Mouse (Mus musculus): Measurements from ENCODE around the gene Kcnh1. TPM values are rescaled to one million over a fixed set of nuclear protein-coding genes. Genes with fewer than 3 reads are reported as not detected.
A peak's percentile ranks its signal among the peaks of the same experiment; 100 is the strongest.

Gene Kcnh1
- total RNA-seq, 2 experiments from 2014 or later: 0.04 to 0.07 TPM

DNA sequence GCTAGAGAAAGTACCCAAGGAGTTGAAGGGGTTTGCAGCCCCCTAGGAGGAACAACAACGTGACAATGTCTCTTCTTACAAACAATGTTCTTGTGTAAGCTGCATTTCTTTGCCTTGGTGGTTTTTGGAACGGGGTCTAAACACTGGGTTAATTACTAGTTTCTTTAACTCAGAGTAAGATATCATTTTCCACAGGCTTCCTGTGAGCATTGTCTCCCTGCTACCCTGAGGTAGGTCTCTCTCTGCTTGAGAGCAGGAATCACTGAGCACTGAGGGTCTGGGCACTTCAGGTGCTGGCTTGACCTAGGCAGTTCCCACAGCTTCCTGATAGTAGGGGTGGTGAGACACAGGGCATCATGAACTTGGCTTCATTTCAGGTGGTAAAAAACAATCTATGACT, 257.1 kb downstream of the Kcnh1 start:
- DNase-seq: no peak
- intact Hi-C loops (cut with DNase I; ENCODE audit: low total_unique reads): no loop called here

DNA sequence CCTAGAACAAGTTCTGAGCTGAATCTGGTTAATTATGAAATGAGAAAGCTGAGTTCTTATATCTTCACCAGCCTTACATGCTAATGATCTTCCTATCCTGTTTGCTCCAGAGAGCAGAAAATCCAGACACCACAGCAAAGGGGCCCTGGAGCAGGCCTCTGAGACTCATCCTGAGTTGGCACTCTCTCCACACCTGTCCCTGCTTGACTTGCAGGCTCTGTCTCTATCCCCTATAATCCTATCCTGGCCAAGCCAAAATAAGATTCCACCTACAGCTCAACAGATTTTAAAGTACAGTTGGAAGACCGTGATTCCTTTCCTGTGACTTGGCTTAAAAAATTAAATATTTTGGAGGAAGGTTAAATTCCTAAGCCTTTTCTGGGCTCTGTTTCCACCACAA, 257.9 kb downstream of the Kcnh1 start:
- DNase-seq: no peak
- intact Hi-C loops (cut with DNase I; ENCODE audit: low total_unique reads): no loop called here

DNA sequence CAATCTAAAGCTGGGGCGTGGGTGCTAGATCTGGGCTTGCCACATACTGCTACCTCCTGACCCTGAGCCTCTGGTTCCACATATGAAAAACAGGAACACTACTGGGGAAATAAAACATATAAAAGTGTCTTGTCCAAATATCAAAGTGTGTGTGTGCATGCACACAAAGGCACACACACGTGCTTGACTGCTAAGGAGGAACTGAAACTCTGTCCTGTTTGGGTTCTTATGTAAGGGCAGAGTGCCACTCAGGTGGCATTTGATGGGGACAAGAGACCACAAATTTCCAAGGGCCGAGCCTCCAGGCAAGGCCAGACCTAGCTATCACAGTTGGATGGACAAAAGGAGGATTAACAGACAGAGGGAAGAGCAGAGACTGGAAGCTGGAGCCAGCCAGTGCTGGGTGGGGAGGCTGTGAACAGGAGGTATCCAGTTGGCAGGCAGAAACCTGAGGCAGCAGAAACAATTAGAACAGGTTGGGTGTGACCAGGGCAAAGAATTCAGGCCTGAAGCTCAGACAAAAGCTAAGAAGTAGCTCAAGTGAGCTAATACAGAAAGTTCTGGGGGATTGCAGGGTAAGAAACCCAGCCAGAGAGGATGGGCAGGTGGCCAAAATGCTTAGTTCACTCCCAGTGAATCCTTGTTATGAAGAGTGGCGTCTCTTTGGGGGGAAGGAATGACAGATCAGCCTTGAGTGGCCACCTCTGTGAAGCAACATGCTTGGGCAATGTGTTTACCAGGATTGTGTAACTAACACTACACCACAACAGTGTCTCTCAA, 259.2 kb downstream of the Kcnh1 start:
- intact Hi-C loops (cut with DNase I; ENCODE audit: low total_unique reads): no loop called here
- no peak for DNase-seq

DNA sequence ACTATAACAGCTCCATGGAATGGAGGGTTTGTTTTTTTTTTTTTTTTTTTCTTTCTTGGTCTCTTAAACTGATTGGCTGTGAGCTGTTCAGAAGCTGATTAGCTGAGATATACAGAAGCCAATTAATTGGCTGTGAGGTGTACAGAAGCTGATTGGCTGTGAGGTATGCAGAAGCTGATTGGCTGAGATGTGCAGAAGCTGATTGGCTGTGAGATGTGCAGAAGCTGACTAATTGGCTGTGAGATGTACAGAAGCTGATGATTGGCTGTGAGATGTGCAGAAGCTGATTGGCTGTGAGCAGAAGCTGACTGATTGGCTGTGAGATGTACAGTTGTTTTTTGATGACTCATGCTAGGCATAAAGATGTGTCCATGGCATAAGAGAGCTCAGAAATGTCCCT, 259.9 kb downstream of the Kcnh1 start:
- intact Hi-C loops (cut with DNase I; ENCODE audit: low total_unique reads): no loop called here
- DNase-seq: no peak

DNA sequence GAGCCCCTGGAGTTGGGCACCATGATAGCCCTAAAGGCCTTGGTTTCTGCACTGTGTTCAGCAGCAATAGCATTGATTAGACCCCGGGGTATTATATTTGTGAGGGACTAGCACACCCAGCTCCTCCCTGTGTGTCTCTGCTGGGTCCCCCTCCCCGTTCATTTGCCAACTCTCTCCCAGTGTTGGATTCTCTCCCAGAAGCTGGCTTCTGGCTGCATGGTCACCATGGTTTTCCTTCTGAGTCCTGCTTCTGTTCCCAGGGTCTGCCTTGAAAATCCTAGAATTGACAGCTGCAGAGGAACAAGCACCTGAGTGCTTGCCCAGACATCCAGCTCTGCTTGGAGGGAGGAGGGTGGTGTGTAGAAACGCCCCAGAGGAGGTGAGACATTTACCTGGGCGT, 261.1 kb downstream of the Kcnh1 start:
- intact Hi-C loops (cut with DNase I; ENCODE audit: low total_unique reads): no loop called here

DNA sequence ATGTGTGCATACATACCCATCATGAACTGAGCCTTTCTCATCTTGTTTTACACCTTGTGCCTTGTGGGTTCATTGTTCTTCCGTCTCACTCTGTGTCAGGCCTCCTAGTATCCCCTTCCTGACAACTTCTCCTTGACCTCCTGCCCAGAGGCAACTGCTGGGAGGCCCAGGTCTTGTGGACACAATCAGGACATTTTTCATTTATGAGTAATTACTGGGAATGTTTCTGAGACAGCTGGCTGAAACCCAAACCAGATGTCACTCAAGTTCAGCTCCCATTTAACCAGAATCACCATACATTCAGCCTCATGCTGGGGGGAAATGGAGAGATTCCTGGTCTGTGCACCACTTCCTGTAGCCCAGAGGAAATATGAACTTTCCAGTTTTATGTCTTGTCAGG, 263.9 kb downstream of the Kcnh1 start:
- no peak for DNase-seq
- intact Hi-C loops (cut with DNase I; ENCODE audit: low total_unique reads): no loop called here

More for the DNA sequence above, 261.1 kb downstream of the Kcnh1 start:
- DNase-seq: no peak

DNA sequence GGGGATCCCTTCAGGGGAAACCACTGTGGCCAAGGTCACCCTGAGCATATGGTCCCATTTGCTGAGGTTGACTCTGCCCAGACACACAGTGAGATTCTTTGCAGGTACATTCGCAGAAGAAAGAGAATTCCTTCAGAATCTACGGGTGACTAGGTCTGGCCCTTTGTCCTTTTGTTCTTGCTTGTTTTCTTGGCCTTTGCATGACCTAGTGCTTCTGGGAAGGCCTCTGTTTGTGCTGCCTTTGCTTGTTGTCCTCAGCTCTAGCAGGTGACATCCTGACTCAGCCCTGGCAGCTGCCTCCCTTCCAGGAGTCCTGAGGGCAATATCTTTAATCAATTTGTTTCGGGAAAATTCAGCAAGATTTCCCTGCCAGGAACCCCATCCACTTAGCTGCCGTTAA, 264.4 kb downstream of the Kcnh1 start:
- intact Hi-C loops (cut with DNase I; ENCODE audit: low total_unique reads): no loop called here

DNA sequence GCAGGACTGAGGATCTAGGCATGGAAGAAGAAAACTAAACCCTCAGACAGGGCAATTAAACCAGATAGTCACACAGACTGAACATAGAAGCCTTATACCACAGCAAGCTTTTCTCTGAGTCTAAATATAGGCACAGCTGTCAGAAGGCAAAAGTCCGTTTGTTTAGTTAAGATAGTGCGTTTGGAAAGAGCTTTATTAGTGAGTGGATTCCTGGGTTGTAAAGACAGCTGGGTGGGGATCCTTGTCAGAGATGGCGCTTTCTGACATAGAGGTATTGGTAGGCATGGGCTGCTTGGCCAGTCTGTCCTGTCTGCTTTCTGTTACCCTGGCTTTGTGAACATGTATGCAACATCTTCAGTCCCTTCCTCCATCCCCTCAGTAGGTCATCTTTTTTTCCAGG, 266.5 kb downstream of the Kcnh1 start:
- intact Hi-C loops (cut with DNase I; ENCODE audit: low total_unique reads): no loop called here
- no peak for DNase-seq

More for the DNA sequence above, 264.4 kb downstream of the Kcnh1 start:
- DNase-seq: no peak

DNA sequence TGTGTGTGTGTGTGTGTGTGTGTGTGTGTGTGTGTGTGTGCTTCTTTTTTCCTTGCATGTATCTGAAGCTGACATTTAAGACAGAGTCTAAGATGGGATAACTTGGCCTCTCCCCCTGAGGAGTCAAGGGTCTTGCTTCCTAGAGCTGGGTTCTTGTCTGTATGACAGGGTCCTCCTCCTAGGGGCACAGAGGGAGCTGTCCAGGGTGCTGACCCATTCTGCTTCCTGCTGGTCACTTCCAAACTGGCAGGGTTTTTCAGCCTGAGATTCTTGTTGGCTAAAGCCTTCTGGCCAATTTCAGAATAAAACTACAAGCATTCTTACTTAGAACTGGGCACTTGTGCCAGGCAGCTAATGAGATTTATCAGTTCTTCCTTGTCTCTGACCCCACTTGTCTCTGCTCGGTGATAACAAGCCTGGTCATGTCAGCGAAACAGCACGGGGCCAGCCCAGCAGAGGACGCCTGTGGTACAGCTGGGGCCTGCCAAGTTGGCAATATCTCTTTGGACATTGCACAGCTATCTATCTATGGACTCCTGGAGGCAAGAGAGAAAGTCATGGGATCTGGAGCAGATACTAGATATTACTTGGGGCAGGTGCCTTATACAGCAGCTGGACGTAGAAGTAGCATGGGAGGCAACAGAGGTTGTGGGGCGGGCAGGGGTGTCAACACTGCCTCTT, 267.1 kb downstream of the Kcnh1 start:
- intact Hi-C loops (cut with DNase I; ENCODE audit: low total_unique reads): no loop called here
- peak; percentile 28 for DNase-seq

DNA sequence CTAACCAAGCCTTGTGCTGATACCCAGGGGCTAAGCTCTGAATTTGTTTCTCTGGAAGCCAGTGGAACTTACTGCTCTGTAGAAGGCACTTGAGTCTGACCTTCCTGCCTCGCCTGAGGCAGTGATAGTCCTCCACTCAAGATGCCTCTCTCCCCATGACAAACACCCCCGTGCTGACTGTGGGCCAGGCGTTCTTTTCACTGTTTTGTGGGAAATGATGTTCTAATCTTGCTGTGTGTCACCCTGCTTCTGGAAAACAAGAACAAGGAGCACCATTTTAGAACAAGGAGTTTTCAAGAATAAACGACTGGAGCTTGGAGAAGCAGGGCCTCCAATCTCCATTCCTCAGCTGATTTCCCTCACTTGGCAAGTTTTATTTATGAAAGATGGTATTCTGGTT, 273.2 kb downstream of the Kcnh1 start:
- DNase-seq: no peak
- intact Hi-C loops (cut with DNase I; ENCODE audit: low total_unique reads): no loop called here

DNA sequence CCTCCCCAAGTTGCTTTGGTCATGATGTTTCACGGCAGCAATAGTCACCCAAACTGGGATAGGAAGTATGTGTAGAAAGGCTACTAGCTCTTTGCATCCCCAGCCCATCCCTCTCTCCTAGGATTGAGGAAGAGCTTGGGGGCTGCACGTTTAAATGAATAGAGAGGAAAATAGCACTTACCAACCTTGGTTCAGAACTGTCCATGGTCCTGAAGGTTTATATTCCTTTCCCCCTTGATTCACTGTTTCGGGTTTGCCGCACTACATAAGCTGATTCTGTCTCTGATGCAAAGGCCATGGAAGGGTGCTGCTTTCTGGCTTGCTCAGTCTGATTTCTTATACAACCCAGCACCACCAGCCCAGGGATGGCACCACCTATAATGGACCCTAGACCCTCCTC, 281.8 kb downstream of the Kcnh1 start:
- DNase-seq: no peak
- intact Hi-C loops (cut with DNase I; ENCODE audit: low total_unique reads): no loop called here

DNA sequence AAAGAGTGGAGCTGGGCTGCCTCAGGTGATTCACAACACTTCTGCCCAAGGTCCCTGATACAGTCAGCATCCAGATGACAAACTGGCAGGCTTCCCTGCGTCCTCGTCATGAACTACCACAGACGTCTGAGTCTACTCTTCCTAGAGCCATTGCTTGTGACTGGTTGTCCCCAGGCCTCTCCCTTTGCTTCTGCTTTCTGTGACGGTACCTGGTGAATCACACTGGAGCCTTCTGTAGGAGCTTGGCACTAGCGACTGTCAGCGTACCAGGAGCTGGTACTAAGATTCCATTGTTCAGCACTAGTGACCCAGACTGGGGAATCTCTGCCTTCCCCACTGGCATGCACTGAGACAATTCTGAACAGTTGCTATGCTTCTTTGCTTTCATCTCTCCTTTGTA, 282.6 kb downstream of the Kcnh1 start:
- intact Hi-C loops (cut with DNase I; ENCODE audit: low total_unique reads): no loop called here
- no peak for DNase-seq

DNA sequence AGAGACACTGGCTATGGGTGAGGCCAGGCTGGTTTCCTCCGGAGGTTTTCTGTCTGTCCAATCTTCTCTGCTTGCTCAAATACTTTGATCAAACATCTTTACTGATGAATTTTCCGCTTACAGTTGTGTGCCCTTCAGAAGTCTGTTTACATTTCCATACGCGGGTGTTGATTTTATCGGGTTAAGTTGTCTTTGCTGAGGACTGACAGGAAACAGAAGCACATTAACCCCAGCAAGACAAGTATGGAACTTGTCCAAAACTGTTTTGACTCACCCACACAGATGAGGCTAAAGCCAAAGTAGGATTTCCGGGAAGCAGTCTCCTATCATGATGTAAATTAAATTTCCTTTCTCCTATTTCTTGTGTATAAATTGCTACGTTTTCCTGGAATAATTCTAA, 286.1 kb downstream of the Kcnh1 start:
- DNase-seq: no peak
- intact Hi-C loops (cut with DNase I; ENCODE audit: low total_unique reads): no loop called here

DNA sequence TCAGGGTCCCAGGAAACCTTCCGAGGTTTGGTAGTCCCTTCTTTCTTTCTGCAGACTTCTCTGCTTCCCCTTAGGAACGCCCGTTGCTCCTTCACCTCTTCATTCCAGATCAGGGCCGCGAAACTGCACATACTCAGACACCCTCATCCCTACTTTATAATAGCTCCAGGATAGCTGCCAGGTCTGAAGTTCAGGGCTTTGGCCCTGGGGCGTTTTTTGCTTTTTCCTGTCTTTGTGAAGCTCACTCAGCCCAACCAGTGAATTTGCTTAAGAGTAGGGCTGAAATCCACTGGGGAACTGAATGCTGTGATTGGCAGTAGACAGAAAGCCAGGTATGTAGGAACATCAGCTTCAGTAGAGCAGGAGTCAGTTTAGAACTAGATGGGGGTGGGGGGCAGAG, 287.0 kb downstream of the Kcnh1 start:
- DNase-seq: no peak
- intact Hi-C loops (cut with DNase I; ENCODE audit: low total_unique reads): no loop called here

DNA sequence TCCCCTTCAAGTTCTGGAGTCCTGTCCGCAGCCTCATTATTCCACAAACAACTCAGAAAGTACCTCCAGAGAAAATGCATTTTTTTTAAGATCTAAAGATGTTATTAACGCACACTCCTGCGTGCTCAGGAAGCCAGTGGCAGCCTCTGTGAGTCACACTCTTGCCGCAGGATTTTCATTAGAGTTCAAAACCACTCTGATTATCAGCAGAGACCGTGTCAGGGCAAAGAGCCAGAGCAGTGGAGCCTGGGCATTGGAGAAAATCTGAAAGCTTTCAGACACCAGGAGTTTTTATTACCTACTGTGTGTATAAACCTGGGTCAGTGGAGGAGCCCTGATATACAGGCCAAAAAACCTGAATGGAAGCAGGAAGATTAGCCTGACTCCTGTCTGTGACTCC, 287.6 kb downstream of the Kcnh1 start:
- intact Hi-C loops (cut with DNase I; ENCODE audit: low total_unique reads): no loop called here

DNA sequence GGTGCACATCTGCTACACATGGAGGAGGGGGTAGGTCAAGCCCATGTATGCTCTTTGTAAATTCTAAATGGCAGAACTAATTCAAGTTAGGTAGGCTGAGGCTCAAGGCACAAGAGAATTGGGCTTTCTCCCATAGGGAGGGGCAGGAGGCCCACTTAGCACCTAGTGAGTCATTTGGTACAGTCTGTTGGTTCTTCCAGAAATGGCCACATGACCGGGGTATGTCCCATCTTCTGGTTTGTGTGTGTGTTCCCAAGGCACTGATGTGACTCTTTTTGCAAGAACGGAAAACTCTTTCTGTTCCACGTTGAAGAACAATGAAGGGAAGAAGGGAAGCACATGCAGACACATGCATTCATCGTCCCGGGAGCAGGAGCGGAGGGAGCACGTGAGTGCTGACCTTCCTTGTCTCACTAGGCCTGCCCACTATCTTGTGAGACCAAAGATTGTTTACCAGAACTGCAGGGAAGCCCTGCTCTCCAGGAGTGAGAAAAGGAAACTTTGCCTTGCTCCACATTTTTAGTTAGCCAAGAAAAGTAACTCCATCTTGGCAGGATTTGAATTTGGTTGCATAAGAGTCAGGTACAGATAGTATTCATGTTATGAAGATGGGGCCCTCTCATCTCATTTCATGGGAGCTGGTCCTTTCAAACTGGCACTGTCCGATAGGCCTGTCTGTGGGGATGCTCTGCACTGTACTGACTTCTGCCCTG, 289.7 kb downstream of the Kcnh1 start:
- DNase-seq: no peak
- intact Hi-C loops (cut with DNase I; ENCODE audit: low total_unique reads): no loop called here

More for the DNA sequence above, 287.6 kb downstream of the Kcnh1 start:
- no peak for DNase-seq

DNA sequence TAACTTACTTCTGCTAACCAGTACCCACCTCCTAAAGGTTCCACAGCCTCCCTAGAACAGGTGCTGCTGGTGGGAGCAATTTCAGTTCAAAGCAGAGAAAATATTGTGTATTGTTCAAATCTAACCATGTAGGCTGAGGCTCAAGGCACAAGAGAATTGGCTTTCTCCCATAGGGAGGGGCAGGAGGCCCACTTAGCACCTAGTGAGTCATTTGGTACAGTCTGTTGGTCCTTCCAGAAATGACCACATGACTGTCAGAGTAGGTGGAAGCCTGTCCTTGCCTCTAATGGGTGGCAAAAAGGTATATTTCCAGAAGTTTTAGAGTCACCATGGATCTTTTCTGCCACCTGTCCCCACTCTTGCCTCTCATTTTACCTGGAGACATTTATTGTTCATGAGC, 290.9 kb downstream of the Kcnh1 start:
- DNase-seq: no peak
- intact Hi-C loops (cut with DNase I; ENCODE audit: low total_unique reads): no loop called here

DNA sequence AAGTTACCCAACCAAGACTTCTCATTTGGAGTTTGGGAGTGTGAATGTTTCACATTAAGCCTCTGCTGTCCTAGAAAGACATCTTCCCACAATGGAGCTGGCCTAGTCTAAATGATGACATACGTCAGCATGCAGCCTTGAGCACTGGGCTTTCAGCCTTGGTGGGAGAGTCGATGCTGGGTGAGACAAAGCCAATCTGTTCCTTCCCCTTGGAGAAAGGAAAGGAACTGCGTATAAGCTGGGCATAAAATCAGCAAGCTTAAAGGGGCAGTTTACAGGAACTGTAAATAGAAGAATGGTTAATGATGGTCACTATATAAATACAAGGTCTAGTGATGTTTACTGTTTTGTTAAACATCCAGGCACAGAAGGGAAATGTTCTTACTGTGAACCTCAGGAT, 294.5 kb downstream of the Kcnh1 start:
- intact Hi-C loops (cut with DNase I; ENCODE audit: low total_unique reads): no loop called here
- no peak for DNase-seq

DNA sequence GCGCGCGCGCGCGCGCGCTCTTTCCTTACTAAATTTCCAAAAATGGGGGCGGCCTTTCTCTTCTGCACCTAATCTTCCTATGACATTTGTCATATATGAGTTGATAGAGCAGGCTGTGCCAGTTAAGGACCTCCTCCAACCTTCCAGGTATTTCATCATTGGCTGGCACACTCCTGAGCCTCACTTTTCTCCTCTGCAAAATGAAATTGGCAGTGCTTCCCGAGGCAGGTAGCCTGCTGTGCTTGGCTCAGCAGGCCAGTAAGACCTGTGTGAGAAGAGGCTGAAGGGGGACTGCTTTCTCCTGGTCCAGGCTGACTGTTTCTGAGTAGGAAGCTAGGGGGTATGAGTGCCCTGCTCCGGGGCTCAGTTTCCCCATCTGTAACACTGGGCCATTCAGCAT, 297.0 kb downstream of the Kcnh1 start:
- DNase-seq: no peak
- intact Hi-C loops (cut with DNase I; ENCODE audit: low total_unique reads): no loop called here

DNA sequence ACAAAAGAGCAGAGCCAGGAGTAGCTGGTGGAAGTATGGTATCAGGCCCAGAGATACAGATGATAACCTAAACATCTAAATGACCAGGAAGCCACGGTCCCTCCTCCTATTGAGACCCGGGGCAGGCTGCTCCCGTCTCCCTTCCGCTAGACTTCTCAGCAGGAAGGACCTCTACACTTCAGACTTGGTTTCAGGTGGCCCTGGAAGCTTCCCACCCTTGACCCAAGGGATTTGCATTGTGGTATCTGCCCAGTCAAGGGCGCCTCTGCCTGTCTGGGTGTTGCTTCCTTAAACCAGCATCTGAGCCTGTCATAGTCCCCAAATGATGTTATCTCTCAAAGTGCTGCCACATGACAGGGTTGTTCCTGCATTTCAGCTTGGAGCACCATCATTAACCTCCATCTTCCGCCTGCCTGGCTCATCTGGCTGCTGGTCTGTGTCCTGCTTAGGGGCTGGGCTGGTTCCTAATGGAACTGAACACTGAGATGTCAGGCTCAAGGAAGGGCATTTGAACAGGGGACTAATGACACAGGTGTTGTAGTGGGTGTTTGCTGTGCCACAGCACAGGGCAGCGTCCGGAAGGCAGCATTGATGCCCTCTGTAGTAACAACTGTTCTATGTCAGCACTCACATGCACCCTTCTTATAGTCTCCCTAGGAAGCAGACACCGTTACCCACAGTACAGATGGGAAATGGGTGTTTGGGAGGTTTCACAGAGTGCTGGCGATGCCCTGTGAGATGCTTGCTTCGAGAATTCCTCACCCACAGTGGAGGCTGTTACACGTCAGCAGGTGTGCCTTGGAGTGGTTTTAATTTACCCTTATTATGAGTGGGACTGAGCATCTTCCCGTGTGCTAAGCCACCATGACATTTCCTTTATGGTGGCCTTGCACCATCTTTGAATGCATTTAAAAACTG, 299.6 kb downstream of the Kcnh1 start:
- DNase-seq: no peak
- intact Hi-C loops (cut with DNase I; ENCODE audit: low total_unique reads): no loop called here
